Mouse (Mus musculus): ENCODE measurements around the gene Dgkd. TPM values are rescaled to one million over a fixed set of nuclear protein-coding genes. Genes with fewer than 3 reads are reported as not detected.

Dgkd gene
- polyA plus RNA-seq, 1 experiment from 2014 or later: 39.3 TPM

DNA sequence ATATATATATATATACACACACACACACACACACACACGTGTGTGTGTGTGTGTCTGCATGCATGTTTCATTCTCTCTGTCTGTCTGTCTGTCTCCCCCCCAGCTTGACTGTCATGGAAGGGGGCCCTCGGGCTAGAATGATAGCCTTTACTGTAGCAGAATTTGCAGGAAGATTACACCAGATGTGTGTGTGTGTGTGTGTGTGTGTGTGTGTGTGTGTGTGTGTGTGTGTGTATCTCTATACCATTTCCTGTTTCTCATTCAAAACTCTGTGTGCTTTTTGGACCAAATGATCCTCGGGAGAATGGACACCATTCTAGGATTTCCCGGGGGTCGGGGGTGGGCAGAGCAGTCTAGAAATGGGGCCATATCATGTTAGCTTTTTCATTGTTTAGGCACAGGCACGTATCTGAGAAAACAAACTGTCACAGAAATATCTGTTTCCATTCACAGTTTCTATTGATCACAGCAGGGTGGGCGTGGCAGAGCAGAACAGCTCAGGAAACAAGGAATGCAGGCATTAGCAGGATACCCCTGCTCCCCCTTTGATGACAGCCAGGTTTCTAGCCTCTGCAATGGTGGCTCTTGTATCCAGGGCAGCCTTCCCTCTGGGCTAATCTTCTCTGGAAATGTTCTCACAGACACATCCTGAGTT, 24.0 kb upstream of the Dgkd start:
- Histone ChIP-seq H3K27ac (replicated peaks) (no peak overlapping the region), H3K27me3 (replicated peaks; ENCODE audit: low read depth, poor library complexity, severe bottlenecking) (no peaks in the 10 kb centered on the region), H3K36me3 (replicated peaks) (no peaks in the 10 kb centered on the region), H3K9me3 (no peaks in the 10 kb centered on the region), H3K4me1 (peaks cover 12% of the 10 kb centered on the region), H3K4me3 (no peak overlapping the region)
- no peak for DNase-seq (ENCODE audit: low spot score)
- WGBS: 56% methylated on average over 7 of the region's 7 CpGs

DNA sequence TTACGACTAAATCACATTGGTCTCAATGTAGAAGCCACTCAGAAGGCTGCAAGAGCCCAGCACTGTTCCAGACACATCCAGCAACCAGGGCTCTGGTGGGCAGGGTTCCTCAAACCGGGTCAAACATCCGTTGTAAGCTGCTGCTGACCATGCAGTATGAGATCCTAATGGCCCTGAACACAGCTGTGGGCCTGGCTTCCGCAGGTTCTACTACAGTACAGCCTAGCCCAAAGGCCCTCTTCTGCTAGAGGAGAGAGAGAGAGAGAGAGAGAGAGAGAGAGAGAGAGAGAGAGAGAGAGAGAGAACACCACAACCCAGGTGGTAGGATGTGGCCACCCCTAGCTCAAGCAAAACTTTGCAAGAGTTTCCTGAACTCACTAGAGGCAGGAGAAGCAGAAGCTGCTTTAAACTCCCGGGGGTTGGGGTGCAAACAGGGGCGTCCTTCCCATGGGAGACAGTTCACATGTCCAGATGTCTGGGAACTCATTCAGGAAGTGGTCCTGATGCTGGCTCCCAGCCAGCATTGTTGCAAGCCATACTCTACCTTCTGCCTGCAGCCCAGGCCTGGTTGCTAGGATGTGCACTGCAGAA, 23.4 kb upstream of the Dgkd start:
- no peak for DNase-seq (ENCODE audit: low spot score)
- Histone ChIP-seq H3K4me1 (peaks cover 12% of the 10 kb centered on the region), H3K9me3 (no peaks in the 10 kb centered on the region), H3K4me3 (no peak overlapping the region), H3K27me3 (replicated peaks; ENCODE audit: low read depth, poor library complexity, severe bottlenecking) (no peaks in the 10 kb centered on the region), H3K27ac (replicated peaks) (peak overlapping the region; percentile 19; the same call in 1 of the 2 replicates), H3K36me3 (replicated peaks) (no peaks in the 10 kb centered on the region)
- 70% methylated on average over 6 of the region's 6 CpGs for WGBS

DNA sequence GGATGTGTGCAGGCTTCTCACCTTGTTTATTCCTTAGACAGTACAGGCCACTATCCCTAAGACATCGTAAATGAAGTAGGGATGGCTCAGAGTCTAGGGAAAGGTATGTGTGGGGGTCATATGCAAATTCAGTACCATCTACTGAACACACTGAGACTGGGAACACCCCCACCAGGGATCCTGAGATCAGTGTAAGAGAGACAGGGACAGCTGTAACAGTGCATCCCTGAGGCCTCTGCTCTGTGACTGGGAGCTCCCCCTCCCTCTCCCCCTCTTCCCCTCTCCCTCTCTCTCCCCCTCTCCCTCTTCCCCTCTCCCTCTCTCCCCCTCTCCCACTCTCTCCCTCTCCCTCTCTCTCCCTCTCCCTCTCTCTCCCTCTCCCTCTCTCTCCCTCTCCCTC, 16.6 kb upstream of the Dgkd start:
- 60% methylated on average over 1 of the region's 1 CpGs for WGBS
- Histone ChIP-seq H3K27me3 (replicated peaks; ENCODE audit: low read depth, poor library complexity, severe bottlenecking) (no peaks in the 10 kb centered on the region), H3K27ac (replicated peaks) (0 out of 2 replicates have a peak overlapping the region, but pooled peaks have one; percentile 61), H3K9me3 (no peaks in the 10 kb centered on the region), H3K4me3 (no peak overlapping the region), H3K4me1 (peaks cover 11% of the 10 kb centered on the region), H3K36me3 (replicated peaks) (no peaks in the 10 kb centered on the region)
- no peak for DNase-seq (ENCODE audit: low spot score)

DNA sequence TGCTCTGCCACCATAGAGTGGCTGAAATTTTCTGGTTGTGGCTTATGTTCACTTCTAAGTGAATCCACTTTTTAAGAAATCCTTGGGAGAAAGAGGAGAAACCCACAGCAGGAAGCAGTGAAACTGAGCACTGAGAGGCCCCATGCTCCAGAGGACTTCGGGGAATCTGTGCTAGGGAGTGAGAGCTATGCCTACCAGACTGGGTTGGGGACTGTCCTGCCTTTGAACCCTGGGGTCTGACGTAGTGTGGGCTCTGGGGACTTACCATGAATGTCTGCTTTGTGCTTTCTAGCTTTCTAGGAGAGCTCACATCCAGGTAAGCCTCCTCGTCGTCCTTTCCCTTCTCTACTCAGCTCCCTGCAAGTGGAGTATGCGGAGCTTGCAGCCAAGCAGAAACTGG, 16.1 kb upstream of the Dgkd start:
- Histone ChIP-seq H3K36me3 (replicated peaks) (no peaks in the 10 kb centered on the region), H3K27me3 (replicated peaks; ENCODE audit: low read depth, poor library complexity, severe bottlenecking) (no peaks in the 10 kb centered on the region), H3K4me3 (no peak overlapping the region), H3K9me3 (no peaks in the 10 kb centered on the region), H3K4me1 (peaks cover 11% of the 10 kb centered on the region), H3K27ac (replicated peaks) (peak overlapping the region; percentile 61)
- peak; percentile 30 for DNase-seq (ENCODE audit: low spot score)
- 33% methylated on average over 5 of the region's 5 CpGs for WGBS

DNA sequence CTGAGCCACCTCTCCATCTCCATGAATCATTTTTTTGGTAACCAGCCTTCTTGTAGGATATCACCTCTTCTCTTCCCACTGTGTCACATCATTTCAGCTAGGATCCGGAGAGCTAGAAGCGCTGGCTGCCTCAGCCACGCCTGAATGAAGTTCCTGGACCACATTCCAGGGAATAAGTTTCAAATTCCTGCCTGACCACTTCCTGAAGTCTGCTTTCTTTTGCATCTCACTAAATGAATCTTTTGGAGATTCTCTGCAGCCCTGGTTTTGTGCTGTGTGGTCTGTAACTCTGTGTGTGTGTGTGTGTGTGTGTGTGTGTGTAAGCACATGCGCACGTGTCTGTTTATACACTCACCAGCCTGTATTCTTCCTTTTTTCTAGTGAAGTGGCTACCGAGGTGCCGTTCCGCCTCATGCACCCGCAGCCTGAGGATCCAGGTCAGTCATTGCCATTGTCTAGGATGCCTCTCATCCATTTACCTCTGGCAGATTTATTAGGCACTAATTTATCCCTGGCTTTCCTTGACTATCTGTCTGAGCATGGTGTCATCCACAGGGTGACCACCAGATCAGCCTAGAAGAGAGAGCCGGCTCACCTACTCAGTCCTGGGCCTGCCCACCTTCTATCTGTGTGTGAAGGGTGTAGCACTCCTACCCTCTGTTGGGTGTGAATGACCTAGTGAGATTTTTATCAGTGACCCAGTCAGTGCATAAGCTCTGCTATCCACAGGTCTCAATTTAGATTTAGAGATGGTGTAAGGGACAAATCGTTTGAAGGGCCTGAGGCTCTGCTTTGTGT, 12.5 kb upstream of the Dgkd start:
- H3K36me3 ChIP-seq (replicated peaks): no peaks in the 10 kb centered on the region
- no peak overlapping the region for H3K27ac ChIP-seq (replicated peaks)
- peaks cover 11% of the 10 kb centered on the region for H3K4me1 ChIP-seq
- no peaks in the 10 kb centered on the region for H3K9me3 ChIP-seq
- DNase-seq (ENCODE audit: low spot score): no peak
- no peak overlapping the region for H3K4me3 ChIP-seq
- 75% methylated on average over 11 of the region's 11 CpGs for WGBS
- H3K27me3 ChIP-seq (replicated peaks; ENCODE audit: low read depth, poor library complexity, severe bottlenecking): no peaks in the 10 kb centered on the region

DNA sequence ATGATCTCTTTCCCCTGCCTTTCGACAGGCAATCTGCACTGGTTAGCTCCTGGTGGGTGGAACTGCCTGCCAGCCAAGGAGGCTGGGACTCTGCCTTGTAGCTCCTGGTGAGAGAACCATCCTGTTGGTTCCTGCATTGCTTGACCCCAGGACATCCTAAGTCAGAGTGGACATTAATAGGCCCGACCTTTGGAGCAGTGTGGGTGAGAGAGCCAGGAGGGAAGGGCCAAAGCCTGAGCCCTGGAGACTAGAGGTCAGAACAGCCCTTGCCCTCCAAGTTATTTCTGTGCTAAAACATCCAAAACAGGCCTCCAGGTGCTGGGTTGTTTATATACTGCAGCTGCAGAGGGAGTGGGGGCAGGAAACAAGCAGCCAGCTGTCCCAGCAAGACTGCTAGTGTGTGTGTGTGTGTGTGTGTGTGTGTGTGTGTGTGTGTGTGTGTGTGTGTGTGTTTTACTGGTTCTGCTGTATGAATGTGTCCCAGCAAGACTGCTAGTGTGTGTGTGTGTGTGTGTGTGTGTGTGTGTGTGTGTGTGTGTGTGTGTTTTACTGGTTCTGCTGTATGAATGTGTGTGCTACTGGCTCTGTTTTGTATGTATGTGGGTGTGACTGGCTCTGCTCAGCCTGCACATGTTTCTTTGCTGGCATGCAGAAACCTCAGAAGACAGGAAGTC, 6.1 kb upstream of the Dgkd start:
- no peaks in the 10 kb centered on the region for H3K36me3 ChIP-seq (replicated peaks)
- peak overlapping the region; percentile 41; the same call in 1 of the 2 replicates for H3K27ac ChIP-seq (replicated peaks)
- no peaks in the 10 kb centered on the region for H3K27me3 ChIP-seq (replicated peaks; ENCODE audit: low read depth, poor library complexity, severe bottlenecking)
- H3K9me3 ChIP-seq: no peaks in the 10 kb centered on the region
- H3K4me1 ChIP-seq: peaks cover 33% of the 10 kb centered on the region
- DNase-seq (ENCODE audit: low spot score): peak; percentile 61
- WGBS: 23% methylated on average over 2 of the region's 2 CpGs
- H3K4me3 ChIP-seq: no peak overlapping the region

DNA sequence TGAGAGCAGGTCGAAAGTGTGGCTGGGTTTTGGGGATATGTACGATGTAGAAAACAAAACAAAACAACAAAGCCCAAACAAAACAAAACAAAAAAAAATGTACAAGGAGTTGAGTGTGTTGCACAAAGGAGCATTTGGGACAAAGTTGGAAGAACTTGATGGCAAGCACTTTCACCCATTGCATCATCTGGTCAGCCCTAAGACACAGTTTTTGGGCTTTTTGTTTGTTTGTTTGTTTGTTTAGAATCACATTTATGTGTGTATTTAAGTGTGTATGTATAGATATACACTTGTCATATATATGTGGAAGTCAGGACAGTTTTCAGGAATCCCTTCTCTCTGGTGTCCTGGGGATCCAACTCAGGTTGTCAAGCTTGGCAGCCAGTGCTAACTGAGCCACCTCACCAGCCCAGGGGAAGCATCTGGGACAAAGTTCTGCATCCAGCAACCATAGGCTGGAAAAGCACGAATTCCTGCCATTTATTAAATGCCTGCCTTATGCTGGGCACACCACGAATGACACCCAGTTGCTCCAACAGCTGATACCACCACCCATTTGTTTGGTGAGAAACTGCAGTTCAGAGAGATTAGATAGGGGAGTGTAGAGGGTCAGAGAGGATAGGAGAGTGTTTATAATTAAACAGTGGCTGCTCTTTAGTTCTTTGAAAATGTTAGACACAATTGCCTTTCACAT, 5.5 kb upstream of the Dgkd start:
- H3K9me3 ChIP-seq: no peaks in the 10 kb centered on the region
- DNase-seq (ENCODE audit: low spot score): no peak
- no peak overlapping the region for H3K4me3 ChIP-seq

DNA sequence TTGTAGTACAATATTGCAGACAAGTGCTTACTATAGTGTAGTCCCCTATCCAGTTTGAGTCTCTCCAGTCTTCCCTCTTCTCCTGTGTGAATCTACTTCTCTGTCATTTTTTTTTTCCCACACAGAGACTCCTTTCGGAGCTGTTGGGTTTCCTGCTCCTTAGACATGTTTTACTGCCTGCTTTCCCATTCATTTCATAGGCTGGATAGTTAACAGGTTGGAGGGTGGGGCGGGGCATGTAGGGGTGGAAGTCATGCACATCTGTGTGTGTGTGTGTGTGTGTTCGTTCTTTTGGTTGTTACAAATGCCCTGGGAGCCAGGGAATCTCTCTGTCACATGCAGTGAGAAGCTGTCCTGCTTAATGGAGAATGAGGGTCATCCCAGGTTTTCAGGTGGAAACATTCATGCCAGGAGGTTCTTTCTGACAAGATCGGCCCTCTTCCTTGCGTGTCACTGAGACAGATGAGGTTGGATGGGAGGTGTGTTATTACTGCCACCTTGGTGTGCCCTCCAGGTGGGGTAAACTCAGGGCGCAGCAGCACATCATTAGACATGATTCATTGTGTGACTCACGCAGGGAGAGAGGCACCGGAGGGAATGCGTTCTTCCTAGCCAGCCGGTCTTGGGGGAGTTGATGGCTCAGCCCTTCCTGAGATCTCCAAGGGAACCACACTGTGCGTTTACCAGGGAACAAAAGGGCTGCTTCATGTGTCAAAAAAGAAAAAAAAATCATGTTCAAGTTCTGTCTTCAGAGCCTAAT, 4.7 kb upstream of the Dgkd start:
- WGBS: 72% methylated on average over 11 of the region's 11 CpGs
- no peak for DNase-seq (ENCODE audit: low spot score)
- Histone ChIP-seq H3K27ac (replicated peaks) (no peak overlapping the region), H3K4me3 (no peak overlapping the region), H3K27me3 (replicated peaks; ENCODE audit: low read depth, poor library complexity, severe bottlenecking) (no peaks in the 10 kb centered on the region), H3K36me3 (replicated peaks) (no peaks in the 10 kb centered on the region), H3K9me3 (no peaks in the 10 kb centered on the region), H3K4me1 (peaks cover 43% of the 10 kb centered on the region)

More for the DNA sequence above, 5.5 kb upstream of the Dgkd start:
- Histone ChIP-seq H3K27me3 (replicated peaks; ENCODE audit: low read depth, poor library complexity, severe bottlenecking) (no peaks in the 10 kb centered on the region), H3K36me3 (replicated peaks) (no peaks in the 10 kb centered on the region), H3K27ac (replicated peaks) (no peak overlapping the region), H3K4me1 (peaks cover 39% of the 10 kb centered on the region)
- 50% methylated on average over 4 of the region's 4 CpGs for WGBS

DNA sequence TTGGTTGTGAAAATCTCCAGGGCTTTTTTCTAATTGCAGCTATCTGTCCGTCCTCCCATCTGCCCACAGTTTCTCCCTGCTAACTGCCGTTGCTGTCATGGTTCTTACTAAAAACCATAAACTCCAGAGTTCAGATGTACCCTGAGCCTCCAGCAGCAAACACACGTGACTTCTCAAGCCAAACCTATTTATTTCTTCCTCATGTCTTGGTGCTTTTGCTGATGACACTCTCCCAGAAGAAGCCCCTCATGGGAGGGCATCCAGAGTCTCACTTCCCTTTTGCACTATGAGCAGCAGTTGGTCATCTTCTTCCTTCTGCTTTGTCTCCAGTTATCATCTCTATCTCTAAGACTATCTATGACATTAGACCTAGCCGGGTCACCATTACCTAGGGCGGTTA, 3.8 kb upstream of the Dgkd start:
- DNase-seq (ENCODE audit: low spot score): no peak
- H3K27ac ChIP-seq (replicated peaks): no peak overlapping the region
- H3K36me3 ChIP-seq (replicated peaks): no peaks in the 10 kb centered on the region
- H3K9me3 ChIP-seq: no peaks in the 10 kb centered on the region
- no peaks in the 10 kb centered on the region for H3K27me3 ChIP-seq (replicated peaks; ENCODE audit: low read depth, poor library complexity, severe bottlenecking)
- H3K4me3 ChIP-seq: no peak overlapping the region
- WGBS: 76% methylated on average over 5 of the region's 5 CpGs
- peaks cover 48% of the 10 kb centered on the region for H3K4me1 ChIP-seq

DNA sequence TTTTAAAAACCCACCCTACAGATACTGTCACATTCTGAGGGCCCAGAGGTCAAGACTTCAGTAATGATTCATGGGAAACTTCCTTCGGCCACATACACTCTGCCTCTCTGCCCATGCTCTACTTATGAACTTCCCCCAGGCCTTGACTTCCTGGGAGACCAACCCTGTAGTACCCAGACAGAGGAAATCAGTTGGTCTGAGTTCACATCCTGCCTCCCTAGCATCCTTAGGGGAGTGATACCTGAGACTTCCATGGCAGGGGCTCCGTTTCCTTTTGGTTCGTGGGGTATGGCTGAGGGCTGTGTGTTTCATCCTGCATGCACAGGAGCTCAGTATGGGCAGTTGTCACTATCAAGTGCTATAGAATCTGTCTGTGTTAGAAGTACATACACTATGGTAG, 1.7 kb upstream of the Dgkd start:
- Histone ChIP-seq H3K27me3 (replicated peaks; ENCODE audit: low read depth, poor library complexity, severe bottlenecking) (no peaks in the 10 kb centered on the region), H3K4me3 (no peak overlapping the region), H3K27ac (replicated peaks) (no peak overlapping the region), H3K36me3 (replicated peaks) (0 out of 2 replicates have a peak, but pooled peaks cover under 1% of the 10 kb centered on the region), H3K4me1 (peaks cover 61% of the 10 kb centered on the region), H3K9me3 (no peaks in the 10 kb centered on the region)
- 68% methylated on average over 3 of the region's 3 CpGs for WGBS
- no peak for DNase-seq (ENCODE audit: low spot score)

DNA sequence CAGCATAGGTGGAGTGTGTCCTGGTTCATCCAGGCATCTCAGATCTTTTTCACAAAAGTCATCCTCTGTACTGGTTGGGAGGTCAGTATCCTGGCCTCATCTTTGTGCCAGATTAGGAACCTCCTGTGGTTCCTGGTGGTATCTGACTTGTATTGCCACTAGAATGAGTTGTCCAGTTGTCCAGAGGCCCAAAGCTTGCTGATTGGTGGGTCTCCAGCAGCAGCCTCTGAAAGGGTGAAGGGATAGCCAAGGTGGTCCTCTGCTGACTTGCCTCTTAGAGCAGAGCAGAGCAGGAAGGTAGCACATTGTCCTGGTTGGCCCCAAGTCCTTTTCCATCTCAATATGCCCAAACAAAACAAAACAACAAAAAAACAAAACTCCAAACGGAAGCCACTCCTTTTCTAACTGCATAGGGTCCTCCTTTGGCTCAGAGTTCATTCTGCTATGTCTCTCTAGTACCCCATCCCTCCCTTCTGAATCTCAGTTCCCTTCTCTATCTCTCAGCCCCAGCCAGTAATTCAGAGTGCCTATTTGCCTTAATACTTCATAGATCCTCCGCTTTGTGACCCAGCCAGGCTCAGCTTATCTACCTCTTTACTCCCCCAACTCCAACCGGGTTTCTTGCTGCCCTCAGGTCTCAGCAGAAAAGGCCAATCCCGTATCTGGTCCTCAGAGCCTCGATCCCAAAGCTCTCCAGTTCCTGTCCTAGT, 851 bp upstream of the Dgkd start:
- Histone ChIP-seq H3K9me3 (no peaks in the 10 kb centered on the region), H3K4me1 (peaks cover 52% of the 10 kb centered on the region), H3K27ac (replicated peaks) (peak overlapping the region; percentile 93; the same call in 1 of the 2 replicates), H3K36me3 (replicated peaks) (0 out of 2 replicates have a peak, but pooled peaks cover 4% of the 10 kb centered on the region), H3K4me3 (peak overlapping the region; percentile 91), H3K27me3 (replicated peaks; ENCODE audit: low read depth, poor library complexity, severe bottlenecking) (no peaks in the 10 kb centered on the region)
- no peak for DNase-seq (ENCODE audit: low spot score)
- 47% methylated on average over 5 of the region's 5 CpGs for WGBS

Data from embryonic facial prominence, embryonic 10.5 days (tissue).